Mouse (Mus musculus) embryo, embryonic 9.5 days (tissue): ENCODE data around the gene Ak4.
A peak's percentile ranks its signal among the peaks of the same experiment; 100 is the strongest.
"Not testable (repeated sequence)": the region's sequence is repeated elsewhere in the genome, so short reads cannot be mapped to it uniquely, and the experiment has no call there.

ENCODE experiments used
- DNase-seq: peaks from one replicate; pipeline ENCODE4 v3.0.0-alpha.2; 2017; ENCODE audit errors: extremely low spot score

Gene Ak4

DNA sequence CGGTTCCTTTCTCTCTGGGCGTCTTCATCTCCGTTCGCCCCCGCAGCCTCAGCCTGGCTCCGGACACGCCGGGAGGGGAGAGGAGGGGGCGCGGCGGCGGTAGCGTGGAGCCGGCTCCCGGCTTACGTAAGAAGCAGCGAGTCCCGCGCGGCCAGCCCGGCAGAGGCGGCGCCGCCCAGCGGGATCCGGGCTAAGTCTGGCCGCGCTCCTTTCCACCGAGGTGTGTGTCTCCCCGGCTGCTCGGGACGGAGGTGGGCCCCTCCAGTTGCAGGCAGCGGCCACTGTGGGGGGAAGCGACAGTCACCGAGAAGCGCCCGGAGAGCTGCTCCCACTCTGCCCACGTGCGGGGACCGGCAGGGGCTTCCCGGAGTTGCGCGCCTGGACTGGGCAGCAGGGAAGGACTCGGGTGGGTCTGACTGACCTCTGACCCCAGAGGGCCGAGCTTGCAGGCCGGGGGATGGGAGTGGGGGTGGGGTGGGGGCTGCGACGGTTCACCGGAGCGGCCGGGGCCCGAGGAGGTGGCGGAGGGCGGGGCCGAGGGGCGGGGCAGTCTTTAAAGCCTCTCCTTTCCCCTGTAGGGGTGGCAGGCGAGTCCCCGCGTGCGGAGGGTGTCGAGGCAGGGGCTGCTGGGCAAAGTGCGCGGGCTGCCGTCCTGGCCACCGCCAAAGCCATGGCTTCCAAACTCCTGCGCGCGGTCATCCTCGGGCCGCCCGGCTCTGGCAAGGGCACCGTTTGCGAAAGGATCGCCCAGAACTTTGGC, at the start of gene Ak4:
Gene Ak4 (plus strand): TSS at position 127 of the 760 bp plus-strand sequence.
- DNase-seq: peak; percentile 85

- no peak for DNase-seq
Measured at GRCm38 (mm10) chr4:101369738-101370275, 49.3 kb upstream of the Ak4 start.

- DNase-seq: no peak
Measured at GRCm38 (mm10) chr4:101372283-101372682, 46.8 kb upstream of the Ak4 start.

DNA sequence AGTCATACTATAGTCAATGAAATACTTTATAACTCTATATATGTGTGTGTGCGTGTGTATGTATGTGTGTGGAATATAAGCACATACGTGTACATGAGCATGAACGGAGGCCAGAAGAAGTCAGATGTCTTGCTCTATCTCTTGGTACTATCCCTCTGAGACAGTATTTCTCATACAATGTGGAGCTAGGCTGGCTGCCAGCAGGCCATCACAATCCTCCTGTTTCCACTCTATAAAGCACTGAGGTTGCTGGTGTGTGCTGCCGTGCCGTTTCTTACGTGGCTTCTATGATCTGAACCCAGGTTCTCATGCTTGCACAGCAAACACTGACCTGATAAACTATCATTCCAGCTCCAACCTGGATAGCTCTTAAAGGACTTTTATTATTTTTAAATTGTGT, 46.3 kb upstream of the Ak4 start:
- no peak for DNase-seq

DNA sequence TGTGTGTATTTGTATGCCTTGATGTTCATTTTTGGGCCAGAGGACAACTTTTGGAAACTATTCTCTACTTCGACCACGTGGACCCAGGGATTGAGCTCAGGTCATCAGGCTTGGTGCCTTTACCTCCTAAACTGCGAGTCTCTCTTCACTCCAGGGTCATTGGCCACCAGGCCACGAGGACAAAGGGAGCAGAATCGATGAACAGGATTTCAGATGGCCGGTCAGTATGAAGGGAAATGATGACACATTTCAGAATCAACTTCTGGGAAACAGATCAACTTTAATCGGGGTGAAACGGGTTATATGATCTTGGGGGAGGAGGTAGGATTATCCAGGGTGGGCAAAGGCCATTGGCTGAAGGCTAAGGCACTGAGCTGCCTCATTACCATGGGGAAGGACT, 45.0 kb upstream of the Ak4 start:
- no peak for DNase-seq

- no peak for DNase-seq
Measured at GRCm38 (mm10) chr4:101376835-101377234, 42.2 kb upstream of the Ak4 start.

DNA sequence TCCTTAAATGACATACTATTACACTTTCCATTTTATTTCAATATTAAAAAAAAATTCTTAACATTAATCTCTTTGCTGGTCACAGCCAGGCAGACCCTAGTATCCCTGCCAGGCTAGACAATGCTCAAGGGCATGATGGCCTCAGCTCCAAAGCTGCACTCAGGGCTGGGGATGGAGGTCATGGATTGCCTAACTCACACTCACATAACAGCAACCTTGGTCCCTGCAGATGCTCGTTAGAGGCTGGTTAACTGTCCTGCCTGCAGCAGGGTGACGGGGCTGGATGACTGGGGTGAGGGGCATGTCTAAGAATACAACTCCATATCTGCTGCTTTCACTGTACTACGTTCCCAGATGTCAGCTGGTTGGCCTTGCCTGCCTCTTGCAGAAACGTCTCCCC, 40.8 kb upstream of the Ak4 start:
- no peak for DNase-seq

- DNase-seq: no peak
Measured at GRCm38 (mm10) chr4:101378778-101379177, 40.3 kb upstream of the Ak4 start.

- DNase-seq: no peak
Measured at GRCm38 (mm10) chr4:101385002-101385401, 34.1 kb upstream of the Ak4 start.

DNA sequence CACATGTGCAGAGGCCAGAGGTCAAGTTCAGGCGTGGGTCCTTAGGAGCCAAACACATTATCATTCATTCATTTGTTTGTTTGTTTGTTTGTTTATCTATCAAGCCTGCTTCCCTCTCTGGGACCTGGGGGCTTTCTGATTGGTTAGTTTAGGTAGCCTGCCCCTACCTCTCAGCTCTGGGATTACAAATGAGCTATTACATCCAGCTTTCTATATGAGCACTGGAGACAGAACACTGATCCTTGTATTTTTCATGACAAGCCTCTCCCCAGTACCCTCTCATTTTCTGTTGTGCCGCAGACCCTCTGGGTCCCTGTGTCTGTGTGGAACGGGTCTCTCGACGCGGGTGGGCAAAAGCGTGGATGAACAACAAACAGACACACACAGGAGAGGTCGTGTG, 30.8 kb upstream of the Ak4 start:
- DNase-seq: no peak

DNA sequence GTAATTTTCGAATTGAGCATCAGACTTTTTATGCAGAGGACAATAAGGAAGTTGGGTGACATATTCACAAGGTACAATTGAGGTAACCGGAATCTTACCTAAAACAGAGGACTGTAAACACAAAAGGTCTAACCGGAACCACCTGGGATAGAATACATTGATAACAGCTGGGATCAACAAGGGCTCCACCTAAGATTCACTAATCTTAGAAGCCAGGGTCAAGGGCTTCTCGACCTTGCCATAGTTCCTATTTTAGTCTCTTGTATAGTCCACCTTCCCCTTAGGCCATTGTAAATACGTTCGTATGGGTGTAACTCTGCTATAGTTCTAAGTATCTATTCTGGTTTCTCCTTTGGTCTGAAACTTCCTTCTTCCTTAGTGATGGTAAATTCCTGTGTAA, 30.4 kb upstream of the Ak4 start:
- not testable (repeated sequence) for DNase-seq

- peak; percentile 17 for DNase-seq
Measured at GRCm38 (mm10) chr4:101392229-101392628, 26.8 kb upstream of the Ak4 start.

DNA sequence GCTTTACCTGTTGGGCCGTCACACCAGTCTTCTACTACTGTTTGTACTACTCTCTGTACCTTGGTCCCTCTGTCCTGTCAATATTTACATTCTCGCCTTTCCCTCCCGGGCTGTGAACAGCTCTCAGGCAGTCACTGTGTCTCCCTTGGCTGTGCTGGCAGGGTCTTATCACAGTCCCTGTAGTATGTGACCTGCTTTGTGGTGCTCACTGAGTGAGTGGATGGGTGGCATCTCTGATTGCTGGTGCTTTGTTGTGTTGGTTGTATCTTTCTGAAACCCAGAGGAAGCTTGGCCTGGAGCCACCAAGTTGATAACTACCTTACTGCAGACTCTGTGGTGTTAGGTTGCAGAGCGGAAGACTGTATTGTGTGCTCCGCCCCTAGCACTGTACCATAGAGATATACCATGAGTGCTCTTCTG, 25.8 kb upstream of the Ak4 start:
- DNase-seq: no peak

GRCm38 (mm10) chr4:101395021-101395533, 24.0 kb upstream of the Ak4 start:
- no peak for DNase-seq

GRCm38 (mm10) chr4:101400025-101400594, 19.0 kb upstream of the Ak4 start:
- DNase-seq: no peak

- DNase-seq: no peak
Measured at GRCm38 (mm10) chr4:101401945-101402344, 17.1 kb upstream of the Ak4 start.

DNA sequence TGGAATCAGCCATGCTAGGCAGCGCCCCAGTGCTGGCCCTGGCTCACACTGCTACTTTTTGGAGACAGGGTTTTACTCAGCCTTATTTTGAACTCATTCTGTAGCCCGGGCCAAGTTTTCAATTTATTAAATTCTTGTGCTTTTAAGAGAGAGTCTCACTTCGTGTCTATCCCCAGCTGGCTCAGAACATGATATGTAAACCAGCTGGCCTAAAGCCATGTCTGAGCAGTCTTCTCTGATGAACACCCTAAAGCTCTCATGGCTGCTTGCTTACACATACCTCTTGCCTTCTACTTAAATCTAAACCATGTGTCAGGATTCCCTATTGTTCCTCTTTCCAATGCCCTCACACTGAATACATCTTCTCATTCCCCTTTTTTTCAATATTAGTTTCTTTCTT, 14.2 kb upstream of the Ak4 start:
- no peak for DNase-seq

GRCm38 (mm10) chr4:101406411-101407196, 12.5 kb upstream of the Ak4 start:
- DNase-seq: no peak

DNA sequence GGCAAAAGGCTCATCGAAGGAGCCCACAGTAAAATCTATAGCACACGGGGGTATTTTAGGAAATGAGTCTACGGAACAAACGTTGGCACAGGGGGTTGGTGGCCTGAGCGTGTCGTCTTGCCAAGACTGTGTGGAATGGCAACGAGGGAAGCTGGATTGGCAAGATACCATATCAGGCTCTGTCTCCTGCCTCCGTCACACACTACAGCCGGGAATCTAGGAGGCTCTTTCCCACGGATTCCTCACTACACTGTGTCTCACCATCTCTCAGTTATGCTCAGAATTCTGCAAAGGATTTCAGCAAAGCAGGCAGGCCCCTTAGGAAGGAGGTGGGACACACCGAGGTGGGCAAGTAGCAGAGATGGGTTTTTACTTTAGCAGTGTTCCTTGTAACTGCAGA, 2.1 kb upstream of the Ak4 start:
- no peak for DNase-seq

GRCm38 (mm10) chr4:101419911-101420880, 1.1 kb downstream of the Ak4 start:
- DNase-seq: peak; percentile 61

GRCm38 (mm10) chr4:101422996-101423395, 3.9 kb downstream of the Ak4 start:
- no peak for DNase-seq
